Mouse (Mus musculus) hindbrain, embryonic 12.5 days (tissue): ENCODE data around the gene Chrnd. TPM values are rescaled to one million over a fixed set of nuclear protein-coding genes. Genes with fewer than 3 reads are reported as not detected.

ENCODE experiments used
- ATAC-seq: fragments of 200-750 bp; cut with Nextera tagmentation; 2 replicates; pipeline ENCODE4 v1.8.0; 2017; ENCODE audit warnings: moderate TSS enrichment; ENCODE audit not compliant: low FRiP score
- H3K27ac ChIP-seq: fragments of 300-500 bp; sonication (generic); 2 replicates; pipeline ENCODE4 v1.5.1; 2016; ENCODE audit warnings: mild to moderate bottlenecking
- H3K27me3 ChIP-seq: fragments of 300-500 bp; sonication (generic); 2 replicates; pipeline ENCODE4 v1.6.1; 2016; ENCODE audit warnings: mild to moderate bottlenecking
- H3K36me3 ChIP-seq: fragments of 300-500 bp; sonication (generic); 2 replicates; pipeline ENCODE4 v1.6.1; 2016; ENCODE audit warnings: mild to moderate bottlenecking
- H3K4me1 ChIP-seq: fragments of 300-500 bp; sonication (generic); 2 replicates; pipeline ENCODE4 v1.6.1; 2016
- H3K4me2 ChIP-seq: fragments of 300-500 bp; sonication (generic); replicated peaks from 2 replicates; pipeline ENCODE4 v1.6.1; 2016; ENCODE audit warnings: mild to moderate bottlenecking
- H3K4me3 ChIP-seq: fragments of 300-500 bp; sonication (generic); 2 replicates; pipeline ENCODE4 v1.5.1; 2016; ENCODE audit warnings: mild to moderate bottlenecking
- H3K9ac ChIP-seq: fragments of 300-500 bp; sonication (generic); 2 replicates; pipeline ENCODE4 v1.6.1; 2016; ENCODE audit warnings: mild to moderate bottlenecking, moderate library complexity
- H3K9me3 ChIP-seq: fragments of 300-500 bp; sonication (generic); replicated peaks from 2 replicates; pipeline ENCODE4 v1.6.1; 2016; ENCODE audit warnings: mild to moderate bottlenecking
- WGBS: fragments of 180-500 bp; shearing (Covaris S2); methylation state at CpG from one replicate; pipeline ENCODE4 v1.1.7; 2016; 5-methylcytosine and 5-hydroxymethylcytosine counted together
- polyA plus RNA-seq: library from polyadenylated mRNA; unstranded; fragments of >200 nt; fragmentation: Nextera tagmentation; extraction: Ambion mirVana; gene quantifications from 2 replicates; pipeline ENCODE4 v1.2.1, GENCODE M21; 2016

Gene Chrnd
- 0.14 and 0.64 TPM in 2 replicates for polyA plus RNA-seq

- peaks cover 11% of the 10 kb centered on the region; the same call in 1 of the 2 replicates for H3K4me1 ChIP-seq
- no peak for ATAC-seq
- H3K9ac ChIP-seq: no peak within 1 kb of the TSS
- H3K4me3 ChIP-seq: no peak within 1 kb of the TSS
- WGBS: 30% methylated on average over 4 of the region's 4 CpGs
- H3K27me3 ChIP-seq: peaks cover 32% of the 10 kb centered on the region
- no peaks in the 10 kb centered on the region for H3K36me3 ChIP-seq
- H3K4me2 ChIP-seq: no peak within 1 kb of the TSS
- no peak within 1 kb of the TSS for H3K27ac ChIP-seq
- no peaks in the 10 kb centered on the region for H3K9me3 ChIP-seq
Observed at GRCm38 (mm10) chr1:87190429-87190828, at the start of gene Chrnd. Chrnd (plus strand) TSS chr1:87190607.

- 77% methylated on average over 4 of the region's 4 CpGs for WGBS
- ATAC-seq: no peak
- Histone ChIP-seq H3K9ac (no peak overlapping the region), H3K27me3 (0 out of 2 replicates have a peak, but pooled peaks cover 3% of the 10 kb centered on the region), H3K4me2 (no peak overlapping the region), H3K4me1 (0 out of 2 replicates have a peak, but pooled peaks cover 5% of the 10 kb centered on the region), H3K9me3 (no peaks in the 10 kb centered on the region), H3K4me3 (no peak overlapping the region), H3K27ac (no peak overlapping the region), H3K36me3 (no peaks in the 10 kb centered on the region)
Observed at GRCm38 (mm10) chr1:87141550-87141949, 48.9 kb upstream of the Chrnd start.

- no peaks in the 10 kb centered on the region for H3K36me3 ChIP-seq
- no peak overlapping the region for H3K4me3 ChIP-seq
- H3K4me2 ChIP-seq: no peak overlapping the region
- no peak overlapping the region for H3K9ac ChIP-seq
- ATAC-seq: peak; percentile 70
- H3K27ac ChIP-seq: peak overlapping the region; percentile 73
- H3K9me3 ChIP-seq: no peaks in the 10 kb centered on the region
- 0 out of 2 replicates have a peak, but pooled peaks cover 3% of the 10 kb centered on the region for H3K27me3 ChIP-seq
- 56% methylated on average over 9 of the region's 9 CpGs for WGBS
- 0 out of 2 replicates have a peak, but pooled peaks cover 5% of the 10 kb centered on the region for H3K4me1 ChIP-seq
Observed at GRCm38 (mm10) chr1:87142456-87142855, 48.0 kb upstream of the Chrnd start.

- H3K9ac ChIP-seq: no peak overlapping the region
- WGBS: 71% methylated on average over 10 of the region's 10 CpGs
- ATAC-seq: peak; percentile 35; the same call in 1 of the 2 replicates
Observed at GRCm38 (mm10) chr1:87143141-87143540, 47.3 kb upstream of the Chrnd start.

GRCm38 (mm10) chr1:87149422-87149821, 41.0 kb upstream of the Chrnd start:
- Histone ChIP-seq H3K27me3 (peaks cover 64% of the 10 kb centered on the region), H3K36me3 (no peaks in the 10 kb centered on the region), H3K9ac (no peak overlapping the region), H3K4me2 (no peak overlapping the region; the same call in 1 of the 2 replicates), H3K4me1 (peaks cover 6% of the 10 kb centered on the region), H3K9me3 (no peaks in the 10 kb centered on the region), H3K4me3 (no peak overlapping the region), H3K27ac (no peak overlapping the region)
- 35% methylated on average over 13 of the region's 13 CpGs for WGBS
- no peak for ATAC-seq

More at GRCm38 (mm10) chr1:87143141-87143540, 47.3 kb upstream of the Chrnd start:
- H3K27ac ChIP-seq: no peak overlapping the region
- no peaks in the 10 kb centered on the region for H3K9me3 ChIP-seq
- no peak overlapping the region for H3K4me3 ChIP-seq
- no peak overlapping the region for H3K4me2 ChIP-seq
- H3K36me3 ChIP-seq: no peaks in the 10 kb centered on the region
- 0 out of 2 replicates have a peak, but pooled peaks cover 5% of the 10 kb centered on the region for H3K4me1 ChIP-seq
- 0 out of 2 replicates have a peak, but pooled peaks cover 8% of the 10 kb centered on the region for H3K27me3 ChIP-seq

- ATAC-seq: no peak
- no peak overlapping the region for H3K4me3 ChIP-seq
- no peak overlapping the region for H3K27ac ChIP-seq
- WGBS: 87% methylated on average over 6 of the region's 6 CpGs
- no peaks in the 10 kb centered on the region for H3K36me3 ChIP-seq
- H3K4me1 ChIP-seq: peaks cover 23% of the 10 kb centered on the region
- H3K4me2 ChIP-seq: no peak overlapping the region
- H3K9me3 ChIP-seq: no peaks in the 10 kb centered on the region
- H3K27me3 ChIP-seq: peaks cover 82% of the 10 kb centered on the region
- no peak overlapping the region for H3K9ac ChIP-seq
Observed at GRCm38 (mm10) chr1:87151286-87151685, 39.1 kb upstream of the Chrnd start.

GRCm38 (mm10) chr1:87153776-87154500, 36.5 kb upstream of the Chrnd start:
- Histone ChIP-seq H3K9me3 (no peaks in the 10 kb centered on the region), H3K4me2 (peak overlapping the region; percentile 75), H3K4me3 (peak overlapping the region; percentile 47), H3K36me3 (no peaks in the 10 kb centered on the region), H3K4me1 (peaks cover 29% of the 10 kb centered on the region), H3K9ac (peak overlapping the region; percentile 63), H3K27me3 (peaks cover 99% of the 10 kb centered on the region), H3K27ac (no peak overlapping the region; the same call in 1 of the 2 replicates)
- 2% methylated on average over 70 of the region's 72 CpGs for WGBS
- 0 out of 2 replicates have a peak, but pooled peaks have one; percentile 35 for ATAC-seq

GRCm38 (mm10) chr1:87154501-87155120, 35.8 kb upstream of the Chrnd start:
- H3K4me3 ChIP-seq: peak overlapping the region; percentile 47
- peaks cover 29% of the 10 kb centered on the region for H3K4me1 ChIP-seq
- peaks cover 97% of the 10 kb centered on the region for H3K27me3 ChIP-seq
- H3K27ac ChIP-seq: no peak overlapping the region; the same call in 1 of the 2 replicates
- H3K9ac ChIP-seq: peak overlapping the region; percentile 63
- H3K9me3 ChIP-seq: no peaks in the 10 kb centered on the region
- peak overlapping the region; percentile 75 for H3K4me2 ChIP-seq
- ATAC-seq: no peak
- 1% methylated on average over 58 of the region's 58 CpGs for WGBS
- no peaks in the 10 kb centered on the region for H3K36me3 ChIP-seq

- no peaks in the 10 kb centered on the region for H3K36me3 ChIP-seq
- H3K27me3 ChIP-seq: peaks cover 89% of the 10 kb centered on the region
- peak overlapping the region; percentile 75 for H3K4me2 ChIP-seq
- WGBS: under 1% methylated on average over 45 of the region's 56 CpGs
- H3K4me3 ChIP-seq: peak overlapping the region; percentile 47
- ATAC-seq: peak; percentile 21; the same call in 1 of the 2 replicates
- H3K9me3 ChIP-seq: no peaks in the 10 kb centered on the region
- H3K4me1 ChIP-seq: peaks cover 29% of the 10 kb centered on the region
- peak overlapping the region; percentile 63 for H3K9ac ChIP-seq
- 0 out of 2 replicates have a peak overlapping the region, but pooled peaks have one; percentile 62 for H3K27ac ChIP-seq
Observed at GRCm38 (mm10) chr1:87155531-87156198, 34.7 kb upstream of the Chrnd start.

GRCm38 (mm10) chr1:87156199-87156587, 34.2 kb upstream of the Chrnd start, which contains the start of gene Ecel1:
Ecel1 (minus strand) TSS chr1:87156521.
- H3K9ac ChIP-seq: peak within 1 kb of the TSS; percentile 63
- no peaks in the 10 kb centered on the region for H3K36me3 ChIP-seq
- H3K4me1 ChIP-seq: peaks cover 29% of the 10 kb centered on the region
- 4% methylated on average over 11 of the region's 12 CpGs for WGBS
- peak within 1 kb of the TSS; percentile 47 for H3K4me3 ChIP-seq
- H3K27me3 ChIP-seq: peaks cover 85% of the 10 kb centered on the region
- 0 out of 2 replicates have a peak within 1 kb of the TSS, but pooled peaks have one; percentile 62 for H3K27ac ChIP-seq
- ATAC-seq: no peak
- peak within 1 kb of the TSS; percentile 75 for H3K4me2 ChIP-seq
- no peaks in the 10 kb centered on the region for H3K9me3 ChIP-seq

GRCm38 (mm10) chr1:87159396-87159795, 31.0 kb upstream of the Chrnd start:
- WGBS: 82% methylated on average over 3 of the region's 3 CpGs
- Histone ChIP-seq H3K4me1 (peaks cover 28% of the 10 kb centered on the region), H3K4me2 (no peak overlapping the region), H3K27me3 (peaks cover 60% of the 10 kb centered on the region), H3K36me3 (no peaks in the 10 kb centered on the region), H3K27ac (no peak overlapping the region), H3K4me3 (no peak overlapping the region), H3K9ac (no peak overlapping the region), H3K9me3 (no peaks in the 10 kb centered on the region)
- no peak for ATAC-seq
